Mouse (Mus musculus) CD4-positive naive resting alpha-beta T cell, adult 76 days (primary cell): ENCODE results near the gene Ascl5. TPM values are rescaled to one million over a fixed set of nuclear protein-coding genes. Genes with fewer than 3 reads are reported as not detected.

Experiments used
- total RNA-seq: library from RNA; stranded (reverse); gene quantifications from one replicate; pipeline ENCODE4 v1.2.4, GENCODE M21; 2023

Gene Ascl5
- not detected for total RNA-seq

DNA sequence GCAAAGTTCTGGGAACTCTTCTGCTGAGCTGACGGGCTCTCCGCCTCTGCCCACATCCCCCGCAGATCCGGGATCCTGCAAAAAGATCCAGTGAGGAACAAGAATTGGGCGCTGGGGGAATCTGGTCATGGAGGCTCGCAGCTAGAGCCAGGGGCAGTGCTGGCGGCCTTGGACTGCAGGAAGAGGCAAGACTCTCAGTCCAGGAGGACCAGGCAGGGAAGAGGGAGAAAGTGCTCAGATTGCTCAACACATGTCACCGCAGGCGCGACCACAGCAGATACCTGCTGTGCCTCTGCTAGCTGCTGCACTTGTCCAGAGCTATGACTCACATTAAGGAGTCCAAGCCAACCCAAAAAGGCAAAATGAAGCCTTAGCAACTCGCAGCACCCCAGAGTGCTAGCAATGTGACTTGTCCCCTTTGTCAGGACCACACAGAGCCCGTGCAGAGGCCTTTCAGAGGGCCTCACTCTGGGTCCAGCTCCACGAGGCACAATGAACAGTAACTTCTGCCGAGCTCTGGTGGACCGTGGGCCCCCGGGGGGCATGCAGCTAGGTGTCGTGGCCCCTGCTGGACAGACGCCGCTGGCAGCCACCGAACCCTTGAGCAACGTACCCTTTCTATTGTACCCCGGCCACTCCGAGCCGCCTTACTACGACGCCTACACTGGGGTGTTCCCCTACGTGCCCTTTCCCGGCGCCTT lies at the start of gene Ascl5:
Ascl5 (plus strand) TSS at position 493 of the 701 bp plus-strand sequence.

DNA sequence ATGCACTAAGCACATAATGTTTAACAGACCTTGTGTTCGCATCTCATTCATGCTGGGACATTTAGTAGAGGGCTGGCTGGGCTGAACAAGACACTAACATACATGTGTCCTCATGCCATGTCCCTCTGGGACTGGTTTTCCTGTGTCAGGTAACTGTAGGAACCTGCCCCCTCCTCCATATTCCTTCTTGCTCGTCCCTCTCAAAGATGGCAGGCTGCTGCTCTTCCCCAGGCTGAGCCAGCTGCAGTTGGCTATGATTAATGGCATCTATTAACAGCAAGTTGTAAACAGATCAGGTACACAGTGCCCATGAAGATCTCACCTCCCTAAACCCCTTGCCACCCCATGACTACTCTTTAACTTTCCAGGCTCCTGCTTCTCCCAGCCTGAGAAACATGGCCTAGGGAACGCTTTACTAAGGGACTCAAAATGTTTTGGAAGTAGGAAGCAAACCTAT lies 44.3 kb upstream of the Ascl5 start, which contains the start of gene Igfn1:
Igfn1 (minus strand) TSS at position 51 of the 457 bp plus-strand sequence.

DNA sequence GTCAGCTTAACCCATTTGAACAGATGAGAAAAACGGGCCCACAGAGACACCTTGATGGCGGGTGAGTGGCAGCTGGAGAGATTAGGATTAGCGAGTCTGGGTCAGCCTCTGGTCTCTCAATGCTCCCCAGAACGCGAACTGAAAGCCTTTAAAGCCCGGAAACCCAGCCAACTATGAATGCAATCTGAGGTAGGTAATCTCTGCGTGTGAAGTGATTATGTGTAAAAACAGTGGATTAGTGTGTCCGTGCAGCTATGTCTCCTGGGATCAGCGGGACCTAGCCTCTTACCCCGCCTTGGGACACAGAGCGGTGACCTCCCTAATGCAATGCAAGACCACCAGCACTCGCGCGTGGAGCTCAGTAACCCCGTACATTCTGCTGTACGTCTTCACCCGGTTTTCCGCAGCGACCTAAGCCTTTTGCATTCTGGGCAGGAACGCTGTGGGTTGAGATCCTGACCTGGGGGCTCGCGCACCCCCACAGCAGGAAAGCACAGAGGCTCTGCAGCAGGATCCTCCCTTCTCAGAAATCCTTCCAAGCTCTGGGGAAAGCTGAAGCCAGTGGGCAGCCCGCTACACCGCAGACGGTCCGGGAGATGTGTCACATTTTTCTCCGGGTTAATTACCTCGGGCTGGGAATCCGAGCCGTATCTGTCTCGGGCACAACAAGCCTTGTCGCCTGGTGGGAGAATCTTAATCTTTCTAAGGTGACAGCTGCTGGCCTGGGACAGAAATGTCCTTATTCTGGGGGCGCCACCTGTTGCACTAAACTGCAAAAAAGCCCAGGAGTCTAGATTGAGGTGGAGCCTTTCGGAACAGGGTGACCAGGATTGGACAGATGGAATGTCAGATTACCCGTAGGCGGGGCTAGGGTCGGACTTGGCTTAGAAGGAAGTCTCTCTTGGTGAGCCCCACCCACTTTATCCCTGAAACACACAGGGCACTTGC lies 43.1 kb upstream of the Ascl5 start, which contains the start of gene Tmem9:
Tmem9 (plus strand) TSS at position 940 of the 948 bp plus-strand sequence.

DNA sequence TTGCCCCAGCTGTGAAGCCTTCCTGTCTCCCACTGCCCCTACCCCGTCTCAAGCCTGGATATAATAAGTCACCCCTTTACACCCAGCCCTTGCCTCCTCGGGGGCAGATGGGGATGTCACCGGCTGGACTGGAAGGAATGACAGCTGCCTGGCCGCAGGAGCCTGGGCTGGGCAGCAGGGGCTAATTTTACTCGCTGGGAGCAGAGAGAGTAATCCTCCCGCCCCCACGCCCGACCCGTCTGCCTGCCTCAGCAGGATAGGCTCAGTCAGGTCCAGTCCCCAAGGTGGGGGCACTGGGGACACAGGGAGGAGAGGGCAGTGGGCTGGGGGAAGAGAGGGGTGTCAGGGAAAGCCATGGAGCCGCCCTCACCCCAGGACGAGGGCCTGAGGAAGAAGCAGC lies 1.9 kb downstream of the Ascl5 start, which contains the start of gene Cacna1s:
Cacna1s (plus strand) TSS at position 204 of the 400 bp plus-strand sequence.

Other genes with a start within 250 kb of the Ascl5 start
- gene Lad1, start 232.2 kb upstream of the Ascl5 start, total RNA-seq, result 0.73 TPM
- not detected for gene Tnnt2, start 214.4 kb upstream of the Ascl5 start, total RNA-seq
- gene Pkp1, start 131.6 kb upstream of the Ascl5 start, total RNA-seq, result not detected
- gene Igfn1, start 44.5 kb upstream of the Ascl5 start, total RNA-seq, result not detected
- gene Tmem9, start 42.7 kb upstream of the Ascl5 start, total RNA-seq, result 20.8 TPM
- 1.8 TPM for gene Cacna1s, start 1.9 kb downstream of the Ascl5 start, total RNA-seq
- 353 TPM for gene Kif21b, start 80.6 kb downstream of the Ascl5 start, total RNA-seq
- not detected for gene Mroh3, start 162.0 kb downstream of the Ascl5 start, total RNA-seq
- gene Inava, start 183.5 kb downstream of the Ascl5 start, total RNA-seq, result not detected
- not detected for gene Gpr25, start 210.1 kb downstream of the Ascl5 start, total RNA-seq